Mouse (Mus musculus) CD4-positive, CD25-positive, alpha-beta regulatory T cell, adult 9 weeks (primary cell): Measurements from ENCODE around the gene Ndufs5. TPM values are rescaled to one million over a fixed set of nuclear protein-coding genes. Genes with fewer than 3 reads are reported as not detected.

ENCODE experiments used
- polyA plus RNA-seq: library from polyadenylated mRNA; unstranded; fragments of 100-300 nt; shearing (Covaris generic); gene quantifications from one replicate; pipeline ENCODE4 v1.2.1, GENCODE M21; 2017

Ndufs5 gene
- 168 TPM for polyA plus RNA-seq

GRCm38 (mm10) chr4:123717574-123718433 lies at the start of gene Ndufs5:
Gene Ndufs5 (minus strand): TSS chr4:123718202.

GRCm38 (mm10) chr4:123750152-123750651 lies 32.2 kb upstream of the Ndufs5 start, which contains the start of gene Akirin1:
Gene Akirin1 (minus strand): TSS chr4:123750345.

DNA sequence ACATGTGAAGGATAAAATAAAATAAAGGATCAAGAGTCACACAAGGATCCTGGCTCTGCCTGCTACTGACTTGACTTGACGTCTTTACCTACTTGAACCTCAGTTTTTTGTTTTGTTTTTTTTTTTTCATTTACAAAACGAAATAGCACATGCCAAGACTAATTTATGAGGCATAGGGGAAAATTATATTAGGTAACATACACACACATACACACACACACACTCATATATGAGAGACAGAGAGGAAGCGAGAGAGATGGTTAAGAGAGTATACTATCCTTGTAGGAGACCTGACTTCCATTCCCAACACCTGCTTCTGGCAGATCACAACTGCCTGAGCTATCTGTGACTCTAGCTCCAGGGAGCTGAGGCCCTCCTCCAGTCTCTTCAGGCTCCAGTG lies 33.7 kb downstream of the Ndufs5 start, which contains the start of gene Macf1:
Macf1 (minus strand) TSS at position 101 of the 400 bp plus-strand sequence.

Other genes starting within 250 kb of the Ndufs5 start
- gene Macf1, start 33.8 kb downstream of the Ndufs5 start, polyA plus RNA-seq = 191 TPM
- gene Akirin1, start 32.1 kb upstream of the Ndufs5 start, polyA plus RNA-seq = 12.4 TPM
- gene Rhbdl2, start 69.7 kb upstream of the Ndufs5 start, polyA plus RNA-seq = not detected
- not detected for gene 4933427I04Rik, start 141.5 kb upstream of the Ndufs5 start, polyA plus RNA-seq
- 15.0 TPM for gene Mycbp, start 186.6 kb upstream of the Ndufs5 start, polyA plus RNA-seq
- 10.8 TPM for gene Rragc, start 199.2 kb upstream of the Ndufs5 start, polyA plus RNA-seq
- not detected for gene 4930535I16Rik, start 199.8 kb upstream of the Ndufs5 start, polyA plus RNA-seq